Mouse (Mus musculus) liver, embryonic 14.5 days (tissue): Measurements from ENCODE around the gene Pigk. TPM values are rescaled to one million over a fixed set of nuclear protein-coding genes. Genes with fewer than 3 reads are reported as not detected.

Experiments
- ATAC-seq: fragments of 200-750 bp; cut with Nextera tagmentation; 2 replicates; pipeline ENCODE4 v1.8.0; 2017; ENCODE audit warnings: moderate number of reproducible peaks, mild to moderate bottlenecking, moderate library complexity; ENCODE audit not compliant: insufficient read depth
- DNase-seq, 3 experiments: peaks; one replicate each; pipeline ENCODE4 v3.0.0-alpha.2; 2012 to 2013; ENCODE audit warnings: low read depth in 3 of 3, low spot score in 3 of 3
- H3K27ac ChIP-seq: fragments of 300-500 bp; sonication (generic); 2 replicates; pipeline ENCODE4 v1.5.1; 2014; ENCODE audit warnings: moderate library complexity, mild to moderate bottlenecking, control low read depth, inconsistent platforms
- H3K27me3 ChIP-seq: fragments of 300-500 bp; sonication (generic); 2 replicates; pipeline ENCODE4 v1.6.1; 2014; ENCODE audit warnings: mild to moderate bottlenecking, low read length, moderate library complexity; ENCODE audit not compliant: control insufficient read depth, insufficient read depth
- H3K36me3 ChIP-seq: fragments of 300-500 bp; sonication (generic); replicated peaks from 2 replicates; pipeline ENCODE4 v1.6.1; 2014; ENCODE audit warnings: low read depth; ENCODE audit not compliant: control insufficient read depth, insufficient read depth
- H3K4me1 ChIP-seq, 2 experiments: fragments of 200-500 bp in 1 of 2; fragments of 300-500 bp in 1 of 2; sonication (generic) in 1 of 2; replicated peaks; 2 replicates each; pipeline ENCODE4 v1.6.1; 2012 to 2014; ENCODE audit warnings: antibody characterized with exemption in 1 of 2, inconsistent platforms in 1 of 2, low read length in 1 of 2; ENCODE audit not compliant: control insufficient read depth in 2 of 2, insufficient read depth in 2 of 2
- H3K4me2 ChIP-seq: fragments of 300-500 bp; sonication (generic); 2 replicates; pipeline ENCODE4 v1.6.1; 2014; ENCODE audit warnings: low read depth, mild to moderate bottlenecking, control low read depth, moderate library complexity
- H3K4me3 ChIP-seq, 2 experiments: fragments of 200-500 bp in 1 of 2; fragments of 300-500 bp in 1 of 2; sonication (generic) in 1 of 2; 2 replicates each; pipeline ENCODE4 v1.5.1; 2012 to 2014; ENCODE audit warnings: low read depth in 2 of 2, low read length in 2 of 2, mild to moderate bottlenecking in 2 of 2, control low read depth in 1 of 2, inconsistent platforms in 1 of 2, moderate library complexity in 1 of 2; ENCODE audit not compliant: insufficient read depth in 1 of 2
- H3K9ac ChIP-seq: fragments of 300-500 bp; sonication (generic); replicated peaks from 2 replicates; pipeline ENCODE4 v1.6.1; 2014; ENCODE audit warnings: mild to moderate bottlenecking, control low read depth, moderate library complexity
- H3K9me3 ChIP-seq: fragments of 300-500 bp; sonication (generic); 2 replicates; pipeline ENCODE4 v1.6.1; 2016; ENCODE audit warnings: low read length, mixed read lengths; ENCODE audit not compliant: control insufficient read depth
- CTCF ChIP-seq: IDR thresholded peaks from 2 replicates; pipeline ENCODE4 v1.5.1; 2016; ENCODE audit warnings: antibody characterized with exemption, low read depth, control low read depth
- EP300 ChIP-seq: IDR thresholded peaks from 2 replicates; pipeline ENCODE4 v1.6.1; 2016; ENCODE audit warnings: antibody characterized with exemption, low read depth
- WGBS: fragments of 180-500 bp; shearing (Covaris S2); extraction: QIAGEN DNeasy Blood & Tissue Kit; methylation state at CpG from one replicate; pipeline ENCODE4 v1.1.7; 2014; ENCODE audit not compliant: insufficient replicate concordance; 5-methylcytosine and 5-hydroxymethylcytosine counted together
- polyA plus RNA-seq, 2 experiments: library from polyadenylated mRNA; depleted of rRNA in 1 of 2; stranded (reverse) in 1 of 2; unstranded in 1 of 2; fragments of >200 nt; fragmentation: Nextera tagmentation in 1 of 2; extraction: Ambion mirVana in 1 of 2; gene quantifications; 2 replicates each; pipeline versions ENCODE4 v1.2.1 to v1.2.3; 2012 to 2014

The Pigk gene
- polyA plus RNA-seq, 2 experiments, result 7.9 to 23.3 TPM

GRCm38 (mm10) chr3:152734100-152734499 is 20.2 kb downstream of the Pigk start:
- Histone ChIP-seq H3K4me3 (no peak overlapping the region), H3K4me2 (no peak overlapping the region), H3K36me3 (no peaks in the 10 kb centered on the region), H3K27ac (no peak overlapping the region), H3K4me1 (peaks cover 3 to 4% of the 10 kb centered on the region in 2 experiments; a peak in 3 of 4 replicates), H3K9me3 (no peaks in the 10 kb centered on the region), H3K9ac (no peak overlapping the region), H3K27me3 (no peaks in the 10 kb centered on the region)
- WGBS, result 44% methylated on average over 11 of the region's 11 CpGs
- ATAC-seq (peak; percentile 51; the same call in 1 of the 2 replicates), DNase-seq (no peak)
- TF ChIP-seq CTCF (no peak), EP300 (no peak)

GRCm38 (mm10) chr3:152735601-152736250 is 21.8 kb downstream of the Pigk start:
- DNase-seq, result no peak
- no peak overlapping the region for H3K27ac ChIP-seq
- H3K4me1 ChIP-seq, result peaks cover 3 to 4% of the 10 kb centered on the region in 2 experiments; a peak in 3 of 4 replicates
- TF ChIP-seq EP300, result no peak
- no peak for TF ChIP-seq CTCF
- H3K9ac ChIP-seq, result no peak overlapping the region
- no peaks in the 10 kb centered on the region for H3K27me3 ChIP-seq
- H3K36me3 ChIP-seq, result no peaks in the 10 kb centered on the region
- H3K9me3 ChIP-seq, result no peaks in the 10 kb centered on the region
- ATAC-seq, result no peak
- 78% methylated on average over 10 of the region's 10 CpGs for WGBS
- no peak overlapping the region for H3K4me2 ChIP-seq
- H3K4me3 ChIP-seq, result no peak overlapping the region

- Histone ChIP-seq H3K4me3 (no peak overlapping the region), H3K9me3 (no peaks in the 10 kb centered on the region), H3K36me3 (no peaks in the 10 kb centered on the region), H3K27ac (no peak overlapping the region), H3K27me3 (no peaks in the 10 kb centered on the region), H3K9ac (no peak overlapping the region), H3K4me2 (no peak overlapping the region), H3K4me1 (peaks cover 3% of the 10 kb centered on the region in 2 experiments)
- DNase-seq, result no peak
- TF ChIP-seq CTCF (no peak), EP300 (no peak)
- 86% methylated on average over 12 of the region's 12 CpGs for WGBS
- ATAC-seq, result no peak
These were observed 30.4 kb downstream of the Pigk start for GRCm38 (mm10) chr3:152744301-152744700.

GRCm38 (mm10) chr3:152745611-152746010 is 31.7 kb downstream of the Pigk start:
- 86% methylated on average over 9 of the region's 9 CpGs for WGBS
- H3K27ac ChIP-seq, result no peak overlapping the region
- DNase-seq (no peak), ATAC-seq (no peak)
- no peak for TF ChIP-seq CTCF
- no peak for TF ChIP-seq EP300
- H3K4me3 ChIP-seq, result no peak overlapping the region
- no peaks in the 10 kb centered on the region for H3K27me3 ChIP-seq
- no peaks in the 10 kb centered on the region for H3K9me3 ChIP-seq
- H3K36me3 ChIP-seq, result no peaks in the 10 kb centered on the region
- H3K9ac ChIP-seq, result no peak overlapping the region
- no peak overlapping the region for H3K4me2 ChIP-seq
- peaks cover 7 to 14% of the 10 kb centered on the region in 2 experiments for H3K4me1 ChIP-seq

GRCm38 (mm10) chr3:152749461-152749871 is 35.6 kb downstream of the Pigk start:
- peak; percentile 88 for ATAC-seq
- H3K9ac ChIP-seq, result no peak overlapping the region

More at GRCm38 (mm10) chr3:152749461-152749871, 35.6 kb downstream of the Pigk start:
- peaks cover 5% of the 10 kb centered on the region; the same call in 1 of the 2 replicates for H3K36me3 ChIP-seq
- no peak overlapping the region for H3K4me3 ChIP-seq
- 9% methylated on average over 3 of the region's 3 CpGs for WGBS
- H3K4me1 ChIP-seq, result peaks cover 14 to 28% of the 10 kb centered on the region in 2 experiments
- no peaks in the 10 kb centered on the region for H3K27me3 ChIP-seq
- peak overlapping the region; percentile 49 for H3K27ac ChIP-seq
- TF ChIP-seq CTCF, result peak; percentile 70
- no peak; the same call in 1 of the 2 replicates for TF ChIP-seq EP300
- DNase-seq, result peak in 2 of 3 experiments; percentile 54 to 64
- 0 out of 2 replicates have a peak, but pooled peaks cover 2% of the 10 kb centered on the region for H3K9me3 ChIP-seq
- peak overlapping the region; percentile 50 for H3K4me2 ChIP-seq
